Mouse (Mus musculus): ENCODE data around the gene Itsn1.

The Itsn1 gene

GRCm38 (mm10) chr16:91884196-91884595, 155.1 kb downstream of the Itsn1 start:
- Histone ChIP-seq H3K36me3 (ENCODE audit: insufficient read depth, low read length) (no peaks in the 10 kb centered on the region), H3K9me3 (ENCODE audit: low read length) (peaks cover 12% of the 10 kb centered on the region; the same call in 1 of the 2 replicates)
- TF ChIP-seq NANOG (IDR thresholded peaks at IDR 0.05; ENCODE audit: borderline replicate concordance, low read length) (no peak), CTCF (conservative IDR thresholded peaks at IDR 0.05; ENCODE audit: low read length) (peak; percentile 97), POU5F1 (IDR thresholded peaks at IDR 0.05; ENCODE audit: borderline replicate concordance, low read length) (no peak)

DNA sequence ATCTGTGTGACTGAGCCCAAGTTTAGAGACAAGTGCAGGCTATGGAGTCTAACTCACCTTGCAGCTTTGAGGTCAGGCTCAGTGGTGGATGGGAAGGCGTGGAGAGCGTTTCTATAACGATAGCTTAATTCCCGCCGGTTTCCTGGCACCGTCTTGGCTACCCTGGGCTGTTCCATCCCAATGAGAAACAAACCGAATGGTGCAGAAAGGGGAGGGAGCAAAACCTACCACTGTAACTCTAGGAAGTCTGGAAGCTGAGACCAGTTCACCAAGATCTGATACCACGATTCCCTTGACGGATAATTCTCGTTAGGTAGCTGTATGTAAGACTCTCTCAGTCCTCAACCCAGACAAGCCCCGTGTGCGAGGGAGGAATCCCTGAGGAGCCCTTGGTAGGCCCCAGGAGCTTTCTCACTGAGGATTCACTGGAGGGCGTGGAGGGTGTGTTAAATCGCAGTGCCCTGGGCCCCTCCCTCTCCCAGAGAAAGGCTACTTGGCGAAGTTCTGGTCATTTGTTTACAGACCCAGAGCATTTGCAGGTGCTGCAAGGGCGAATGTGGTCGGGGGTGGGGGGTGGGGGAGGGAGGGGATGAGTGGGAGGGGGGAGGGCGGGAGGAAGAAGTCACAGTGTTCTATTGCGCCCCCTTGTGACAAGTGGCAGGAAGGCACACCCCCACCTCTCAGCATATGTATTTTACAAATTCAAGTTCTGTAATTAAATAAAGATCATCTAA, 156.5 kb downstream of the Itsn1 start:
- TF ChIP-seq POU5F1 (IDR thresholded peaks at IDR 0.05; ENCODE audit: borderline replicate concordance, low read length) (no peak), CTCF (conservative IDR thresholded peaks at IDR 0.05; ENCODE audit: low read length) (peak; percentile 30; the same call in 1 of the 2 replicates)
- no peaks in the 10 kb centered on the region for H3K36me3 ChIP-seq (ENCODE audit: insufficient read depth, low read length)
- H3K4me1 ChIP-seq (replicated peaks; ENCODE audit: low read depth, low read length): peaks cover 36% of the 10 kb centered on the region
- peaks cover 10% of the 10 kb centered on the region; the same call in 1 of the 2 replicates for H3K9me3 ChIP-seq (ENCODE audit: low read length)
- H3K4me3 ChIP-seq (replicated peaks; ENCODE audit: low read length): peak overlapping the region; percentile 71
- no peaks in the 10 kb centered on the region; the same call in 1 of the 2 replicates for H3K27me3 ChIP-seq (ENCODE audit: insufficient read depth, low read length)

More at GRCm38 (mm10) chr16:91884196-91884595, 155.1 kb downstream of the Itsn1 start:
- no peaks in the 10 kb centered on the region; the same call in 1 of the 2 replicates for H3K27me3 ChIP-seq (ENCODE audit: insufficient read depth, low read length)
- H3K4me1 ChIP-seq (replicated peaks; ENCODE audit: low read depth, low read length): peaks cover 24% of the 10 kb centered on the region
- no peak overlapping the region for H3K4me3 ChIP-seq (replicated peaks; ENCODE audit: low read length)

- H3K4me1 ChIP-seq (replicated peaks; ENCODE audit: low read depth, low read length): peaks cover 44% of the 10 kb centered on the region
- no peaks in the 10 kb centered on the region for H3K36me3 ChIP-seq (ENCODE audit: insufficient read depth, low read length)
- H3K4me3 ChIP-seq (replicated peaks; ENCODE audit: low read length): no peak overlapping the region
- H3K27me3 ChIP-seq (ENCODE audit: insufficient read depth, low read length): peaks cover 3% of the 10 kb centered on the region
- no peaks in the 10 kb centered on the region for H3K9me3 ChIP-seq (ENCODE audit: low read length)
- TF ChIP-seq NANOG (IDR thresholded peaks at IDR 0.05; ENCODE audit: borderline replicate concordance, low read length): no peak
Observed at GRCm38 (mm10) chr16:91888368-91888767, 159.3 kb downstream of the Itsn1 start.

- Histone ChIP-seq H3K4me1 (replicated peaks; ENCODE audit: low read depth, low read length) (peaks cover 33% of the 10 kb centered on the region), H3K27me3 (ENCODE audit: insufficient read depth, low read length) (peaks cover 12% of the 10 kb centered on the region), H3K9me3 (ENCODE audit: low read length) (no peaks in the 10 kb centered on the region), H3K36me3 (ENCODE audit: insufficient read depth, low read length) (no peaks in the 10 kb centered on the region), H3K4me3 (replicated peaks; ENCODE audit: low read length) (no peak overlapping the region)
- TF ChIP-seq POU5F1 (IDR thresholded peaks at IDR 0.05; ENCODE audit: borderline replicate concordance, low read length) (no peak), NANOG (IDR thresholded peaks at IDR 0.05; ENCODE audit: borderline replicate concordance, low read length) (no peak), CTCF (conservative IDR thresholded peaks at IDR 0.05; ENCODE audit: low read length) (no peak)
Observed at GRCm38 (mm10) chr16:91889831-91890230, 160.8 kb downstream of the Itsn1 start.

DNA sequence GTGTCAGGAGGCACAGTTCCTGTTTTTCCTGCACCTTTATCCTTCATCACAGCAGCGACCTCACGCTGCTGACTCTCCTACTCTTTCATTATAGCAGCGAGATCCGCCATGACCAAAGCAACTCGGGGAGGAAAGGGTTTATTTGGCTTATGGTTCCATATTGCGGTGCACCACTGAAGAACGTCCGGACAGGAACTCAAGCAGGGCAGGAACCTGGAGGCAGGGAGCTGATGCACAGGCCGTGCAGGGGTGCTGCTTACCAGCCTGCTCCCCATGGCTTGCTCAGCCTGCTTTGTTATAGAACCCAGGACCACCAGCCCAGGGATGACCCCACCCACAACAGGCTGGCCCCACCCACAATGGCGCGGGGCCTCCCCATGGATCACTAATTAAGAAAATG, 162.1 kb downstream of the Itsn1 start:
- no peak for TF ChIP-seq CTCF (conservative IDR thresholded peaks at IDR 0.05; ENCODE audit: low read length)
- no peak for TF ChIP-seq POU5F1 (IDR thresholded peaks at IDR 0.05; ENCODE audit: borderline replicate concordance, low read length)
- no peak for TF ChIP-seq NANOG (IDR thresholded peaks at IDR 0.05; ENCODE audit: borderline replicate concordance, low read length)
- peak overlapping the region; percentile 49 for H3K4me3 ChIP-seq (replicated peaks; ENCODE audit: low read length)
- H3K27me3 ChIP-seq (ENCODE audit: insufficient read depth, low read length): peaks cover 17% of the 10 kb centered on the region
- no peaks in the 10 kb centered on the region for H3K36me3 ChIP-seq (ENCODE audit: insufficient read depth, low read length)
- H3K4me1 ChIP-seq (replicated peaks; ENCODE audit: low read depth, low read length): peaks cover 23% of the 10 kb centered on the region
- no peaks in the 10 kb centered on the region for H3K9me3 ChIP-seq (ENCODE audit: low read length)

DNA sequence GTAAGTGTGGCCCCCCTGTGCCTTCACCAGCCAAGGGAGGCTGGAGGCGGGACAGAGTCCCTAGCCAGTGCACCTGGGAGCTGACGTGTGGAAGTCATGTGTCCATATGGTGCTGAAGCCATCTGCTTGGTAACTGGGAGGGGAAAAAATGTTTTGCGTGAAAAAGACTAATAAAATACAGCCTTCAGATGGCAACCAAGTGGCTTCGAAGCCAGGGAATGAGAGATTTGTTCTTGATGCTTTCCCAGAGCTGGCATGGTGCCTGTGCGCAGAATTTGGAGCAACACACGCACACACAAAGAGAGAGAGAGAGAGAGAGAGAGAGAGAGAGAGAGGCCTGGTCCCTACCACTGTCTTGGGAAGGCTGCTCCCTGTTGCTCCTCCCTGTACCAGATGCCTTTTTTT, 167.3 kb downstream of the Itsn1 start:
- TF ChIP-seq POU5F1 (IDR thresholded peaks at IDR 0.05; ENCODE audit: borderline replicate concordance, low read length) (no peak), NANOG (IDR thresholded peaks at IDR 0.05; ENCODE audit: borderline replicate concordance, low read length) (no peak), CTCF (conservative IDR thresholded peaks at IDR 0.05; ENCODE audit: low read length) (no peak)
- Histone ChIP-seq H3K9me3 (ENCODE audit: low read length) (no peaks in the 10 kb centered on the region), H3K4me1 (replicated peaks; ENCODE audit: low read depth, low read length) (peaks cover 9% of the 10 kb centered on the region), H3K27me3 (ENCODE audit: insufficient read depth, low read length) (peaks cover 17% of the 10 kb centered on the region), H3K36me3 (ENCODE audit: insufficient read depth, low read length) (no peaks in the 10 kb centered on the region), H3K4me3 (replicated peaks; ENCODE audit: low read length) (no peak overlapping the region)

DNA sequence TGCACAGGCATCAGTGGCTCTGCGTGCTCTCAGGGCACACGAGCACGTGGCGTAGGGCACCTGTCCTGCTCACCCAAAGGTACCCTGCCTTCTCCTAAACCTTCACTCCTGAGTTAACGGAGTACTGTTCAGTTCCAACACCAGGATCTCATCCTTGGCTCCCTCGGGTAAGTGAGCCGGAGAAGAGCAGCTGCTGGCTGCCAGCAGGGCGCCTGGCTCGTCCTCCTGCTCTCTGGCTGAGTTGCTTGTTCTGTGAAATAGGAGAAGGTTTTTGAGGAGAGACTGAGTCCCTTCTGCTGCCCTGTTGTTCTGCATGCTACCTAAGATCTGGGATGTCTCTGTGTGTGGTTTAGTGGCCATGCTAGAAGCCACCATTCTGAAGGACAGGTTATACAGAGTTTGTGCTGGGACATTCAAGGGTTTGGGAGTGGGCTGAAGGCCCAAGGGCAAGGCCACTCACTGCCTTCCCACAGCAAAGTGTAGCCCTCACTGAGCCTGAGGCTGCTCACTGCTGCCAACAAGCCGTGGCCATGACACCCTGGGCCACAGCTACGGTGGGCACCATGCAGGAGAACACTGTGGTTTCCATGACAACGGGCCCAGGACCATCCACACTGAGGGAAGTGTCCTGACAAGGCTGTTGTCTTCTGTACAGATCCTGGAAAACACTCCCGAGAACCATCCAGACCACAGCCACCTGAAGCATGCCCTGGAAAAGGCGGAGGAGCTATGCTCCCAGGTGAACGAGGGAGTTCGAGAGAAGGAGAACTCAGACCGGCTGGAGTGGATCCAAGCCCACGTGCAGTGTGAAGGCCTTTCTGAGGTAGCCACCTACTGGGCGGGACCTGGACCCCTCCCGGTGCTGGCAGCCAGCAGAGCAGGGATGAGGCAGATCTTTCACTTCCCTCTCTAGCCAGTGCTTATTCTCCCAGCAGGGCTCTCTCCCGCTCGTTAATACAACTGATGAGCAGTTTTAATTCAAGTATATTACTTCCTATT, 170.1 kb downstream of the Itsn1 start:
- TF ChIP-seq POU5F1 (IDR thresholded peaks at IDR 0.05; ENCODE audit: borderline replicate concordance, low read length) (no peak), CTCF (conservative IDR thresholded peaks at IDR 0.05; ENCODE audit: low read length) (no peak), NANOG (IDR thresholded peaks at IDR 0.05; ENCODE audit: borderline replicate concordance, low read length) (no peak)

DNA sequence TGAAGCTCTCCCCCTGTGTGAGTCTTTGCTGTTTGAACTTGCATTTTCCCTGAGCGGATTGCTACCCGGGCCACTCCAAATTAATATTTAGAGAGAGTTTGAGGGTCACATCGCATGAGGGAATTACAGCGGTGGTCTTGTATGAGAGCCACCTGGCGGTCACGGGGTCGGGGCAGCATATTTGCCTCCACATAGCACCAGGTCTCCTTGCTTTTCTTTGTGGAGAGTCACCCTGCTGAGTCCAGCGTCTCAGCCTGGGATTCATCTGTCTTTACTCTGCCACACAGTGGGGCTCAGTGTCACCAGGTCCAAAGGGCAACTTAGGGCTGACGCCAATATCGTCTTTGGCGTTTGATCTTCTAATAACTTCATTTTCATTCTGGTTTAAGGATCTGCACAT, 171.2 kb downstream of the Itsn1 start:
- no peak overlapping the region for H3K4me3 ChIP-seq (replicated peaks; ENCODE audit: low read length)
- peaks cover under 1% of the 10 kb centered on the region; the same call in 1 of the 2 replicates for H3K27me3 ChIP-seq (ENCODE audit: insufficient read depth, low read length)
- TF ChIP-seq CTCF (conservative IDR thresholded peaks at IDR 0.05; ENCODE audit: low read length): no peak
- no peak for TF ChIP-seq NANOG (IDR thresholded peaks at IDR 0.05; ENCODE audit: borderline replicate concordance, low read length)
- no peak for TF ChIP-seq POU5F1 (IDR thresholded peaks at IDR 0.05; ENCODE audit: borderline replicate concordance, low read length)
- peaks cover 21% of the 10 kb centered on the region for H3K4me1 ChIP-seq (replicated peaks; ENCODE audit: low read depth, low read length)
- no peaks in the 10 kb centered on the region for H3K36me3 ChIP-seq (ENCODE audit: insufficient read depth, low read length)
- H3K9me3 ChIP-seq (ENCODE audit: low read length): peaks cover 5% of the 10 kb centered on the region; the same call in 1 of the 2 replicates

More for the DNA sequence above, 170.1 kb downstream of the Itsn1 start:
- no peak overlapping the region; the same call in 1 of the 2 replicates for H3K4me3 ChIP-seq (replicated peaks; ENCODE audit: low read length)
- H3K9me3 ChIP-seq (ENCODE audit: low read length): peaks cover 5% of the 10 kb centered on the region; the same call in 1 of the 2 replicates
- H3K27me3 ChIP-seq (ENCODE audit: insufficient read depth, low read length): peaks cover 10% of the 10 kb centered on the region; the same call in 1 of the 2 replicates
- H3K4me1 ChIP-seq (replicated peaks; ENCODE audit: low read depth, low read length): peaks cover 11% of the 10 kb centered on the region
- H3K36me3 ChIP-seq (ENCODE audit: insufficient read depth, low read length): no peaks in the 10 kb centered on the region

All from E14TG2a.4 (cell line).